Mouse (Mus musculus): ENCODE measurements around the gene Opa3.

DNA sequence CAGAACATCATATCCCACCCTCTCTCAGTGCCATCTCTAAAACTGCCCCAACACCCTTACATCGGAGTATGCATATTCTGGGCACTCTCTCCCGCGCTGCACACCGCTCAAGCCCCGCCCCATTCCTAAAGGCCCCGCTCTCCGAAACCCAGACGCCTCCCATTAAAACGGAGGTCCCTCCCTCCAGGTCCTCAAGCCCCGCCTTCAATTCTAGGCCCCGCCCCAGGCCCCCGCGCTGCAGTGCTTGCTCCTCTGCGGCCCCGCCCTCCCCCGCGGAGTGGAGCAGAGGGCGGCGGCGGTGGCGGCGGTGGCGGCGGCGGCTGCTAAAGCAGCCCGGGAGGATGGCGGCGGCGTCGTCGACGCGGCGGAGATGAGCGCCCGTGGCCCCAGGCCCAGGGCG lies 54.3 kb downstream of the Opa3 start, which contains the start of gene Rtn2:
- no peak for TF ChIP-seq CTCF (IDR thresholded peaks at IDR 0.05; ENCODE audit: borderline replicate concordance, extremely low read depth, insufficient read depth, insufficient read length)
- peak; percentile 73 for TF ChIP-seq POLR2A (IDR thresholded peaks at IDR 0.05; ENCODE audit: borderline replicate concordance, extremely low read depth, insufficient read depth, insufficient read length, poor library complexity, severe bottlenecking)

All from brain, embryonic 14.5 days (tissue).